Mouse (Mus musculus) left cerebral cortex, postnatal 36 days (tissue): ENCODE data around the gene Gba2. TPM values are rescaled to one million over a fixed set of nuclear protein-coding genes. Genes with fewer than 3 reads are reported as not detected.
"Not testable (repeated sequence)": the region's sequence is repeated elsewhere in the genome, so short reads cannot be mapped to it uniquely, and the experiment has no call there.

Experiments
- DNase-seq, 2 experiments: peaks; one replicate each; pipeline ENCODE4 v3.0.0; 2021 to 2022; ENCODE audit warnings: low spot score in 2 of 2, mixed read lengths in 1 of 2
- intact Hi-C: fragments of 180-260 bp; cut with DNase I; formaldehyde crosslinking; loops from one replicate; pipeline ENCODE4 v1.15.1; 2025
- total RNA-seq, 2 experiments: library from RNA; stranded (reverse); gene quantifications; 2 replicates each; pipeline ENCODE4 v1.2.3; 2021

Gba2 gene
- total RNA-seq, 2 experiments from 2014 or later = 64.9 to 71.9 TPM

- no peak for DNase-seq
- intact Hi-C loops = loop anchor here (5.0 to 10.0 kb wide), 2 partner anchors 67 to 525 kb away; partner anchors contain the start of genes Ccdc107 and Stoml2
These were observed 19.0 kb downstream of the Gba2 start for GRCm38 (mm10) chr4:43559519-43560242.

- DNase-seq = no peak
- intact Hi-C loops = loop anchor here (5.0 kb wide), 1 partner anchor 66 kb away; the partner anchor contains the start of gene Ccdc107
These were observed 19.9 kb downstream of the Gba2 start for GRCm38 (mm10) chr4:43558631-43559356.

GRCm38 (mm10) chr4:43558028-43558630 is 20.5 kb downstream of the Gba2 start:
- intact Hi-C loops = loop anchor here (5.0 kb wide), 1 partner anchor 66 kb away; the partner anchor contains the start of gene Ccdc107
- no peak for DNase-seq

- DNase-seq = no peak
- intact Hi-C loops = loop anchor here (5.0 kb wide), 1 partner anchor 64 kb away; the partner anchor contains the start of gene Ccdc107
These were observed 22.7 kb downstream of the Gba2 start for GRCm38 (mm10) chr4:43555926-43556325.

GRCm38 (mm10) chr4:43553891-43554290 is 24.8 kb downstream of the Gba2 start:
- DNase-seq = no peak
- intact Hi-C loops = no loop called here

- intact Hi-C loops = no loop called here
- DNase-seq = peak; percentile 62 to 65
These were observed 26.2 kb downstream of the Gba2 start for GRCm38 (mm10) chr4:43552437-43552836.

GRCm38 (mm10) chr4:43551854-43552253 is 26.8 kb downstream of the Gba2 start:
- DNase-seq, intact Hi-C loops: not testable (repeated sequence)

GRCm38 (mm10) chr4:43549055-43549454 is 29.6 kb downstream of the Gba2 start:
- no peak for DNase-seq
- intact Hi-C loops = no loop called here

- intact Hi-C loops = no loop called here
These were observed 31.5 kb downstream of the Gba2 start for GRCm38 (mm10) chr4:43547160-43547559.

GRCm38 (mm10) chr4:43546375-43547047 is 32.2 kb downstream of the Gba2 start:
- intact Hi-C loops = no loop called here
- DNase-seq = no peak

More at GRCm38 (mm10) chr4:43547160-43547559, 31.5 kb downstream of the Gba2 start:
- DNase-seq = no peak

GRCm38 (mm10) chr4:43542044-43542443 is 36.6 kb downstream of the Gba2 start:
- DNase-seq = no peak
- intact Hi-C loops = no loop called here

- intact Hi-C loops = no loop called here
- DNase-seq = no peak
These were observed 42.6 kb downstream of the Gba2 start for GRCm38 (mm10) chr4:43536031-43536430.

- intact Hi-C loops = no loop called here
- no peak for DNase-seq
These were observed 43.0 kb downstream of the Gba2 start for GRCm38 (mm10) chr4:43535628-43536027.

GRCm38 (mm10) chr4:43533270-43533669 is 45.4 kb downstream of the Gba2 start:
- DNase-seq = no peak
- intact Hi-C loops = no loop called here

- intact Hi-C loops = no loop called here
- DNase-seq = peak; percentile 63 to 69
These were observed 48.1 kb downstream of the Gba2 start for GRCm38 (mm10) chr4:43530581-43530980.

GRCm38 (mm10) chr4:43530081-43530501 is 48.6 kb downstream of the Gba2 start:
- intact Hi-C loops = no loop called here
- no peak for DNase-seq

- intact Hi-C loops = no loop called here
- DNase-seq = no peak
These were observed 50.2 kb downstream of the Gba2 start for GRCm38 (mm10) chr4:43528487-43528886.

- no peak for DNase-seq
- intact Hi-C loops = no loop called here
These were observed 50.8 kb downstream of the Gba2 start for GRCm38 (mm10) chr4:43527880-43528279.

GRCm38 (mm10) chr4:43519956-43520355 is 58.7 kb downstream of the Gba2 start:
- intact Hi-C loops = no loop called here
- DNase-seq = peak; percentile 80 to 86

- no peak for DNase-seq
- intact Hi-C loops = no loop called here
These were observed 59.1 kb downstream of the Gba2 start for GRCm38 (mm10) chr4:43519551-43519950.
